Mouse (Mus musculus): ENCODE measurements around the gene Iqschfp.

Iqschfp gene

DNA sequence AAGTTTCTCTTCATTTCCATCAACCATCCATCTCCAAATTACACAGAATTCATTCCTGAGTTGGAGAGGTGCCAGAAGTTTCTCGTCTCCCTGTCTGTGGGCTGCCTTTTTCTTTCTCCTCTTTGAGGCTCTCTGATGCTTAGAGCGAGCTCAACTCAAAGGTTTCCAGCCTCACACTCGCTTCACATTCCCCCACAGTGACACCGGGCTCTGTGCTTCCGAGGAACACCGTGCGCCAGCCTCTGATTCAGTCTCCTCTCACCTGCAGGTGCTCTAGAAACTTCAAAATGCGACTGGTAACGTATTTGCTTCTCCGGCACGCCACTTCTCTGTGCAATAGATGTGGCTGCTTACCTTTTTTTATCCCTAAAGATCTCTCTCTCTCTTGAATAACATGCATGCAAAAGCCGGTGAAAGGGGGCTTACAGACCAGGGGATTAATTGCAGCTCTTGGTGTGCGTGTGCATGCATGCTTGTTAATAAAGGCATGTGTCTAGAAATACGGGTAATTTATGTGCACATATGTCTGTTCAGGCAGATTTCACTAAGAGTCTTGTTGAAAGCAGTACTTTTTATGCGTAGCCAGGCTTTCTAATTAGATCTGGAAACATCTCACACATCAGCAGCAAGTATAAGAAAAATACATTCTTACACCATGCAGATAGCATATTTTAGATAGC, at the start of gene Iqschfp, which contains the start of gene Iqcj:
Iqschfp (plus strand) TSS at position 207 of the 680 bp plus-strand sequence.
Iqcj (plus strand) TSS at position 195 of the 680 bp plus-strand sequence.
- DNase-seq (ENCODE audit: low read depth in 1 of 2, low spot score in 2 of 2) = no peak

DNA sequence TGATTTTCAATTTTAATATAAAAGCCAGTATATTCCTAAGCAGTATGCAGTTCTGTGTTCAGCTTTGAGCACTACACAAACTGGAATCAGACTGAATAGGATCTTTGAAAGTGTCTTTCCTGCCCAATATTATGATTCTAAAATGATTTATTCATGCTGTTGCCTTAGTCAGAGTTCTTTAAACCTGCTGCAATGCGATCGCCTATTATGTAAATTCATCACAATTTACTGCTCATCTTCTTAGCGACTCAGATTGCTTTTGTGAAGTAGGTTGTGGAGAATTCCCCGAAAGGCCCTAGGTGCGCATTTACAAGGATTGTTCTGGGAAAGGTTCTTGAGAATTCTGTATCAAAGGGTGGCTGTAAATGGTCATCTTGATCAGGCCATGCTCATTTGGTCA, 39.6 kb upstream of the Iqschfp start:
- no peak for DNase-seq (ENCODE audit: low read depth in 1 of 2, low spot score in 2 of 2)

DNA sequence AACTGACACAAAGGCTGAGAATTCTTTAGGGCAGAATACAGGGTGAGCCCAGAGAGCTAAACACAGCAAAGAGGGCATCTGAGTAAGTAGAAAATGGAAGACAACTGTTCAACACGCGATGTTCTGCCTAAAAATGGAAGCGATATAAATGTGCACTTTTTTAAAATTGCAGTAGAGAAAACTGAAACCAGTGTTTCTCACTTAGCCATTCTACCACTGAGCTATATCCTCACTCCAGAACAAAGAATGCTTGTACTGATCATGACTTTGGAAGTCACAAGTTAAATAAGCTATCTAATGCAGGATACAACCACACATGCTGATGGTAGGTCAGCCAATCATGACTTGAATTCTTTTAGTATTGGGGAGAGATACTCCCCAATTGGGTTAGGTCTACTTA, 30.5 kb upstream of the Iqschfp start:
- DNase-seq (ENCODE audit: low read depth in 1 of 2, low spot score in 2 of 2) = no peak

DNA sequence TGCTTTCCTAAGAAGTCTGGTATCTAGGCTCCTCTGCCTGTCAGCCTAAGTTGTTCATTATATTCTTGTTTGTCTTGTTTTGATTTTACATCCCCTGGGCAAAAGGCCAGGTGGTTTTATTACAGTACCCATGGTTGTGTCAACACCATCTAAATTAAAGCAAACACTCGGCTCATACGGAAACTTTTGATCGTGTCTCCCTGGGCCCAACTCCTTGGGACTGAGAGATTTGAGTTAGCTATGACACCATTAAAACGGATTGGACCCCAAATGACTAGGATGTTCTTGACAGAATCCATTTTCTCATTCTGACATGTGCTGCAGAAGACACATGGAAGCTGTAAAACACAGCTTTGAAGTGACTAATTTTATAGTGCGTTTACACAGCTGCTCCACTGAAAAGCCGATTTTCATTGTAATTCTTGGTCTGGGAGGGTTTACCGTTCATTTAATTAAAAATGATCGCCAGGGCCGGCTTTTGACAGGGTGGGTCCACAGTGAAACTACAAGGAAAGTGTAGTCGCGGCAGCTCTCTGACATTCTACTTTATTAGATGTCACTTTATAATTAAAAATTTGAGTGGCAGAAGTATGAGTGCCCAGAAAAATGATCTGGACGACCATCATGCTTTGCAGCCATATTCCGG, 24.5 kb upstream of the Iqschfp start:
- DNase-seq (ENCODE audit: low read depth in 1 of 2, low spot score in 2 of 2) = no peak

DNA sequence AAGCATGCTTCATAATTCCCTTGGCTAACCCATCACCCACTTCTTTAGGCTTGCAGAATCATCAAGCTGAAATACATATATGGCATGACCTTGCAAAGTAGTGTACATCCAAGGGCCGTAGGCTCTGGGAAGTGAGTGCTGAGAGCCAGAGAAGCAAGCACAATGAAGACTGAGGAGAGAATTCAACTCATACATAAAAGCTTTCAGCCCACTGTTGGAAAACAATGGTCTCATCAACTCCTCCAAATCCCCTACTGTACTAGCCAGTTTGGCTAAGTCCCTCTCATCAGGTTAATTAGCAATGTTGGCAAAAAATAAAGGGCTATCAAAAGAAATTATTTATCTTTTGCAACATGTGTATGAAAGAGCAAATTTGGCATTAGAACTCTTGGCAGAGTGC, 22.6 kb upstream of the Iqschfp start:
- no peak for DNase-seq (ENCODE audit: low read depth in 1 of 2, low spot score in 2 of 2)

DNA sequence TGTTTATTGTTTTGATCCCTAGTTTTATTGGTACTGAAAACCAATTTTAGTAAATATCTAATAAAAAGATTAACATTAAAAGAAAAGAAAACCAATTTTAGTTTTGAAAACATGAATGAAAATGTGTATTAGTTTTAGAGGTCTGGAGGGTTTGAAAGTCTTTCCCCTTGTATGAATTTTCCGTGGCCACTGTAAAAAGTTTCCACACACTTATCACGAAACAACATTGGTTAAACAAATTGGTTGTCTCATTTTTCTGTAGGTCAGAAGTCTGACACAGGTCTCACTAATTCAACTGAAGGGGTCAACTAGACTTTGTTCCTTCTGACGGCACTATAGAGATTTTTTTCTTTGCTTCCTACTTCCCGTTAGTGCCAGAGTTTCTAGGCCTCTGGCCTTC, 14.8 kb upstream of the Iqschfp start:
- DNase-seq (ENCODE audit: low read depth in 1 of 2, low spot score in 2 of 2) = no peak

DNA sequence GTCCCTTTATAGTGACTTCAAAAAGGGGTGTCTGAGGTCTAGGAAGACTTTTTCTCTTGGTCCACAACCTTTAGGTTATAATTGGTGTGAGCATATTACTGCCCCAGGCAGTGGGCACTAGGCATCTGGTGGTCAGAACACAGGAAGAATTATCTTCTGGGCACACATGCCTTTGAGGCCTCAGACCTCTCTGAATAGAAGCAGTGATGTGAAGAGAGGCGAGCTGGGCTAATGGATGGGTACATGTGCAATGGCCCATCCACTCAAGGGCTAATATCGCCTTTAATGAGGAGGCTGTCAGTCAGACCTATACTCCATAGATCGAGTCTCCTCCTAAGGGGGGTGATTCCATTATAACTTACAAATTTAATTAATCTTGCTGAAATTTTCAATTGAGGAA, 7.7 kb upstream of the Iqschfp start:
- no peak for DNase-seq (ENCODE audit: low read depth in 1 of 2, low spot score in 2 of 2)

DNA sequence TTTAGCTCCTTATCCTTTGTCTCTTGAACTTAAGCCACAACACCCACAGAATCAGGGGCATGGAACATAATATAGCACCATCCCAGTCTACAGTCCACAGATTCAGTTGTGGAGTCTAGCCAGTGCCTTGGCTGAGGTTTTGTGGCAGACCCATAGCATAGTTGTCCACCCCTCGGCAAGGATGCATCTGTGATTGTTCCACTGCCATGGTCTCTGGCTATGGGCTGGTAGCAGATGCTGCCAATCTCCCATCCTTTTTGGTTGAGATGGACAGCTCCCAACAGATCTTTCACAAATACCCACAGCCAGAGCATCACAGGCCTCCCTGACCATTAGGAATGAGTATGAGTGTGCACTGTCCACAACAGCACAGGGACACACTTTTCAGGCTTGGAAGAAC, 5.9 kb upstream of the Iqschfp start:
- DNase-seq (ENCODE audit: low read depth in 1 of 2, low spot score in 2 of 2) = no peak

DNA sequence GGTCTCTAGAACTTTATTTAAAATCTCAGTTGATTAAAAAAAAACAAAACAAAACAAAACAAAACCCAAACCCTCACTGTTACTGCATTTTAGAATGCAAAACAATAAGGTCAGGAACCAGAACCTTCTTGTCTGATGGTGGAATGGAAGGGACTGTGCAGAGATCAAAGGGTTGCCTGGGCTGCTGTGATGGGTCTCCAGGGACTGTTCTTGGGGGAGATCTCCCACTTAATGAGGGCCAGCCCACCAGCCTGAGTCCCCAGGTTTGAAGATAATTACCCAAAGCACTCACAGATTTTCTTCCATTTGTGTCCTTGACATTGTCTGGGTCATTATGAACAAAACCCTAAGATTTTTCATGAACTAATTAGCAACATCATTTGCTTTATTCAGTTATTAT, 4.8 kb upstream of the Iqschfp start:
- DNase-seq (ENCODE audit: low read depth in 1 of 2, low spot score in 2 of 2) = no peak

DNA sequence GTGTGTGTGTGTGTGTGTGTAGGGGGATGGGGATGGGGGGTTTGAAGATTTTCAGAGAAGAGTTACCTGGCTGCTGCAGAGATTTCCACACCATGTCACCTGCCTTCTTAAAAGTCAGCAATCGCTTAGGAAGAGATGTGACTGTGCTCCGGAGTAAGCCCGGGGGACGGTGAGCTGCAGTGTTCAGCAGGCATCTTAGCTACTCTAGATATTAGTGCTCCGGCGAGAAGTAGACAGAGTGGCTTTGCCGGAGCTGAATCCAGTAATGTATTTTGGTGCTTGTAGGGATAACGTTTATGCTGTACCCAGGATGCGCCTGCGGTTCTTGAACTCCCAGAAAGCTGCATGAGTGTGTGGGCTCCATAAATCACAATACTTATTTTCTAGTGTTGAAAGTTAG, 736 bp downstream of the Iqschfp start:
- no peak for DNase-seq (ENCODE audit: low read depth in 1 of 2, low spot score in 2 of 2)

DNA sequence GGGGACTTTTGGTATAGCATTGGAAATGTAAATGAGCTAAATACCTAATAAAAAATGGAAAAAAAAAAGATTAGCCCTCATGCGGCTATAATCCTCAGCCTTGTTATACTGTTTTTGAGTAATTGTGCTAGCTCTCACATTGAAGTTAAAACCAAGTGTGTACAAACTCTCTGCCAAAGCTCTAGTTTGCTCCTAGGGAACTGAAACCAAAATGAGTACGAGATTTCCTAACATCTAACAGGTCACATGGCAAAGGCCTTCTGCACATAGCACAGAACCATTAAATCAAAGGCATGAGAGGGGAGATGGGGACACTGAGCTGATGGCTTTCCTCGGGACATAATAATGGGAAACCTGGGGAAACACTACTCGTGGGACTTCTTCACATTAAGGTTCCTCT, 10.5 kb downstream of the Iqschfp start:
- no peak for DNase-seq (ENCODE audit: low read depth in 1 of 2, low spot score in 2 of 2)

DNA sequence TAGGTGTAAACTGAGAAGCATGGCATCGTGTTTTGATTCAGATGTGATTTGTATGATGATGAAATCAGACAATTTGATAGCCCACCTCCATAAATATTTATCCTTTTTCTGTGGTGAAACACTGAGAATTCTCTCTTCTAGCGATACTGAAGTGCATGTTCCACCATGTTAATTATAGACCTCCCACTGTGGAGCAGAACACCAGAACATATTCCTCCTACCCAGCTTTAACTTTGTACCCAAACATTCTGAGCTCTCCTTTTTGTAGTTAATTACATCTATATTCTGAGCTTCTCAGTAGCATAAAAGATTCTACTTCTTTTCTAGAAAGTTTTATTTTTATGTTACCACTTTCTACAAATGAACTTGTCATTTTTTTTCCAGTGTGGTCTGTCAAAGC, 16.6 kb downstream of the Iqschfp start:
- no peak for DNase-seq (ENCODE audit: low read depth in 1 of 2, low spot score in 2 of 2)

DNA sequence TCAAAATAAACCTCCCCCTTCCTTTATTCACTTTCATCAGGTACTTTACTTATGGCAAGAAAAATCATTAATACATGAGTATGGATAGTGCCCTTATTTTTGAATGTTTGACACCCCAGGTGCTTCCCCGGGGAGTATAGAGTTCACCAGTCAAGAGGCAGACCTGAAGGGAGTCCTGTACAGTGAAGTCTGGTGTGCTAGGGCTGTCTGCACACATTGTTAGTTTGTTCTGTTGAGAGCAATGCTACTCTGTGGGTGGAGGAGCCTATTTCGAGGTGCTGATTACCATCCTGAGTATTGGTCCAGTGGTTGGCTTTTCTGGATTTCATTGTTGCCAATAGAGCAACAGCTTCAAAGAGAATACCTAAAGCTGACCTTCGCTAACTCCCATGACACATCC, 26.1 kb downstream of the Iqschfp start:
- DNase-seq (ENCODE audit: low read depth in 1 of 2, low spot score in 2 of 2) = no peak

DNA sequence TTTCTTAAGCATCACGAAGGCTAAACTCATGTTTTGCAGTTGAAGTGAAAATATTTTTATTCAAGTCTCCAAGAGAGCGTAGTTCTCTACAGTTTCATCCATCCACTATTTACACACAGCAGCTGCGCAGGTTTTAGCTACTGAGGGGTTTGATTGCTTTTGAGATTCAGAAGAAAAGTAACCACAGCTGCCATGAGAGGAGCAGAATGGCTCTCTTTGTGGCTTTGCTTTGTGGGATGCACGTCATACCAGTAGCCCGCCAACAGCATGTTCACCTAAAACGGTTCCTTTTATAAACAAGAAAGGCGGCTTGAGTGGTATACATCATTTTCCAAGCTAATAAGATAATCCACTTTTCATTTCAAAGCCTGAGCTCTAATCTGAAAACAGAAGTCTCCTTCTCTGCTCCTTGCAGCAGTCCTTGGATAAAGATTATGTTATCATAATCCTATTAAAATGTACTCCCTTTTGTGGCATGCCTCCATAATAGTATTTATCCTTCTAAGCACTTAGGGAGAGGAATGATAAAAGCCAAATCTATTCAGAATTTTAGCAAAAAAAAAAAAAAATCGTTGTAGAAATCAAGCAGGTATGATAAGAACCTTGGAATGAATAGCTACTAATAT, 26.7 kb downstream of the Iqschfp start:
- DNase-seq (ENCODE audit: low read depth in 1 of 2, low spot score in 2 of 2) = no peak

DNA sequence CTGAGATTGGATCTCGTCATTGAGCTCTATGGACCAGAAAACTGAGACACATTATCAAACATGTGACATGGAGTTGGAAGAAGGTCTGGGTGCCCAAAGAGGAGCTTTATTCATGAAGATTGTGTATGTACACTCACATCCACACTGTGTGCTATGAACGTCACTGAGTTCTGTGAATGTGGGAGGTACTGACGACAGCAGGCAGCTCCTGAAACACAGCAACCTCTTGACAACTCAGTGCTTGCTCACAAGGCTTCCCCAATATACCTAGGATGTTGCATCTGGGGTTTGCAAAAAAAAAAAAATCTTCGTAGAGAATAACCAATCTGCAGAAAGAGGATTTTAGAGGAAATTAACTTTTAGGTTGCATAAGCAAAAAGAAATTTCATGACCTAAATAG, 31.1 kb downstream of the Iqschfp start:
- DNase-seq (ENCODE audit: low read depth in 1 of 2, low spot score in 2 of 2) = no peak

DNA sequence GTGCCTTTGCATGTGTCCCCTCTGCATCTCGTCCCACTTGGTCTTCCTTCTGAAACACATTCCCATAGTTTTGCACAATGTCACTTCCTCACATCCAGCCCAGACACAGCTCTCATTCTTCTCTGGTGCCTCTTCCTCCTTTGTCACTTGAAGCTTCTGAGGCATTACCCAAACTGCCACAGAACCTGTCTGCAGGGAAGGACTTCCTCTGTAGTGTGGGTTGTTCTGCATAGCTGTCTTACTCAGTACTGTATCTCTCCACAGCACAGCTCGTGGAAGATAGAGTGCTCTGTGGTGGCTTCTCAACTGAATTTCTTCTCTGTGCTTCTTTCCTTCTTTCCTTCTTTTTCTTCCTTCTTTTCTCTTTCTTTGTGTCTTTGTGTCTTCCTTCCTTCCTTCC, 33.4 kb downstream of the Iqschfp start:
- DNase-seq (ENCODE audit: low read depth in 1 of 2, low spot score in 2 of 2) = no peak

DNA sequence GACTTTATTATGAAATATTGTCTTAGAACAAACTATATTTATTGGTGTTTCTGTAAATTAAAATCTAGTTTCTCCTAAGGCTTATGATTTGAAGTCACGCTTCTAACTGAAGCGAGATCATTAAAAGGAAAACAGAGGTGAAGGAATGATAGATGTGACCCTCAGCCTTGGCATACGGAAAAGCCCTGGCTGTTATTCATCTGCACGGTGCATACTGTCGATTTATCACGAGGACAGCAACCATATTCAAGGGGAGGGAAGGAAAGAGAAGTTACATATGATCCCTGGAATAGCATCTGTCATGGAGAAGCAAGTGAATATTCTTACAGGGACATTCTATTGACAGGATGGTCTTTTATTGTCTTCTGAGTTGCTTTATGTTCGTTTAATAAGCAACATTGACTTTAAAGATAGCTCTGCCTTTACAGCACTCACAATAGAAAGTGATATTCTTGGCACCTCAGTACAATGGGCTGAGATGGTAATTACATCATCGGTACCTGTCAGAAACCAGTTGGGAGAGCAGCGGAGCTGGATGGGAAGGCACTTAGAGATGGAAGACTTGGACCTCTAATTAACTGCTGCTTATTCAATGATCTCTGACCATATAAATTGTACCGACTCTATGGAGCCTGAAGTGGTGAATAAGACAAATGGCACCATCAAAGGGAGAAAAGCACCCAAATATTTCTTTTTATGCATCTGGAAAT, 38.5 kb downstream of the Iqschfp start:
- no peak for DNase-seq (ENCODE audit: low read depth in 1 of 2, low spot score in 2 of 2)

DNA sequence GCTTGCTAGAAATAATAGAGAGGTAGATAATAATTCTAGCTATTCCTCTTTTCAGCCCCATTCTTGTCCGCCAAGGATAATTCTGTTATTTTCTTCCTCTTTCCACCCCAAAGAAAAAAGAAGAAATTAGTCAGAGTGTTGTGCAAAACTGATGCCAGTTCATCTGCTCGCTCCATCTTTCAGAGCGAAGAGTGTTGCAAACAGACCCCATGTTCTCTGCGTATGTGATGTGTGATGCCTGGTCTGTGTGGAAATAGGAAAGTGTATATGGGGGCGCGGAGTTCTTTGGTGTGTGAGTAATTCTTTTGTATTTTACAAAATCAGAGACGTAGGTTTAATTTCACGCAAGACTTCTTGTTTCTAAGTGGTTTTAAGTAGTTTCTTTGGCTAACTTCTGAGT, 39.1 kb downstream of the Iqschfp start:
- DNase-seq (ENCODE audit: low read depth in 1 of 2, low spot score in 2 of 2) = no peak

DNA sequence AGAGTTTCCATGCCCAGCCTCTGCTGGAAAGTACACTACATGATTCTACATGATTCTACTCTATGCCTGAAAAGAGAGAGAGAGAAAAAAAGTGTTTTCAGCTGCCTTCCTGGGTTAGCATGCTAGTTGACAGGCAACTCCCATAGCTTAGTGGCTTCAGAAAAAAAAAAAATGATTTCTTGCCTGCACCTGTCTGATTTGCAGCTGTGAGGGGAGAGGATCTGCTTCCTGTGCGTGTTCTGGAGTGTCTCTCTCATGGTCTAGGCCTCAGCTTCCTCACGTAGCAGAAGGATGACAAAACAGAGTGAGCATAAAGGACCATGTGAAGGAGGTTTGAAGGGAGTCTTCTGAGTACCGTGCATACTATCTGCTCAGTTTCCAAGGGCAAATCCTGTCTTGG, 39.9 kb downstream of the Iqschfp start:
- no peak for DNase-seq (ENCODE audit: low read depth in 1 of 2, low spot score in 2 of 2)

DNA sequence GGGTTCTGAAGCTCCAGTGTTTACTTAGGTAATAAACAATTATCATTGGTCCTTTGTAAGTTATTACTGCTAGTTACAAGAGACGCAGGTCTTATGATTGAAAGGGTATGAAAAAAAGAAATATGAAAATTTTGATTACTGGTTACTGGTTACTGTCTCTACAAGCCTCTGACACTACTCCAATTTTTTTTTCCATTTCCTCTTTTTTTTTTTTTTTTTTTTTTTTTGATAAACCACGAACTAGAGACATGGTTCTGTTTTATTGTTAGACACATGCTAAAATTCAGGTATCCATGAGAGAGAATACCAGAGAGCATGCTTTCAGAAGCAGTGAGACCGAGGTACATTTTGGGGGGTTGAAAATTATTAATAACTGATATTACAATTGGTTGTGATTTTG, 43.8 kb downstream of the Iqschfp start:
- no peak for DNase-seq (ENCODE audit: low read depth in 1 of 2, low spot score in 2 of 2)

DNA sequence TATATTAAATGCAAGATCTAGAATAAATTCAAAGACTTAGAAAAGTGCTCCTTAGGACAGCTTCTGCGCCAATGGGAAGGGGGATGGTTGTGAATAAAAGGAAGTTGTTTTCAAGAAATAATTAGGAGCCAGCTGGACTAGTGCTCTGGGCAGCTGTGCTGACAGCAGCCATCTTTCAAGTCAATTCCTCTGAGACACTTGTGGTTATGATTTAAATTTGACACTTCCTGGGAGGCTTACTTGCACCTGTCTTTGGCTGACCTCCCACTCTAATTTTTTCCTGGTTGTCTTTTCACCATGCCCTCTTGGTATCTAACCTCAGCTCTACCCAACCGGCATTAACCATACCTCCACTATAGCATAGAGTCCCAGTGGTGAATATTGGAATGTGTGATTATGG, 55.0 kb downstream of the Iqschfp start:
- DNase-seq (ENCODE audit: low read depth in 1 of 2, low spot score in 2 of 2) = no peak

DNA sequence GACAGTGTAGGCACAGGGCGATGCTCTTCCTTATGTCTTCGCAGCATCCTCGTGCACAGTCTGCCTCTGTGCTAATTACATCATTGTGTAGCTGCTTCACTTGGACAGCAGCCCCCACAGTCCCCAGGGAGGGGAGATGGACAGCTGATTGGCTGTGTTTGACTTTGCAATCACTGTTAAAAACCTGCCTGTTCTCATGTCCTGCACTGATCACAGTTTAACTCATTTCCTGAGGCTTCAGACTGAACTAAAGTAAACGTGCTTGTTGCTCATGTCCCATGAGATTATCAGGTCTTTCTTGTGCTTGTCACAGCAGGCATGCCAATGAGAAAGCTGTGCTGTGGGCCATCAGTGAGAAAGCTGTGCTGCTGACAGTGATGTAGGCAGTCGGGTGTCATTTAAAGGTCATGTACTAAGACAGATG, 60.5 kb downstream of the Iqschfp start:
- DNase-seq (ENCODE audit: low read depth in 1 of 2, low spot score in 2 of 2) = no peak
